24 mouse cellular contexts compared by ENCODE assay signal in the genomic region with DNA sequence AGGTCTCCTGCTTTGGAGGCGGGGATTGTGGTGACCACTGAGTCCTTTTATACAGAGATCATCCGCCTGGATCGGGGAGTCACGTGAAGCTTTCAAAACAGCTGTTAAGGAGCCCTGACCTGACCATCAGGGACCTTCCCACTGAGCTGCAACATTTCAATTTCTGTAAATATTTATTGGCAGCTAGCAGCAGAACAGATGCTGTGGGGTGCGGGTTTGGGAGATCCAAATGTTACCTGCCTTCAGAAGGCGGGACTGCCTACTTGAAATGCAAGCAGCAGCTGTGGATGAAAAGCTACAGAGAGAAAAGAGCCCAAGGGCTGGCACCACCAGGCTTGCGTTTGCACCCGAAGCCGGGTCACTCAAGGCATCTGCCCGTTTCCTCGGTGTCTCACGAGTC. TPM values are rescaled to one million over a fixed set of nuclear protein-coding genes. Genes with fewer than 3 reads are reported as not detected.
DNase-seq lines count a peak whose midpoint lies in the region; ATAC-seq lines count a peak whose summit lies in the region.
"Had no signal": no experiment of that assay in that cellular context is flagged by ENCODE, and none has a peak within 500 bp of the region (broad histone marks: within the 10 kb centered on the region; RNA-seq: fewer than 3 reads in every experiment).

No protein-coding gene starts in this region.

- no peaks in the 10 kb centered on the region for H3K36me3 ChIP-seq in hindbrain, embryonic 16.5 days (ENCODE audit: control insufficient read depth, insufficient read depth, low read length)
- no peaks in the 10 kb centered on the region for H3K36me3 ChIP-seq in hindbrain, embryonic 14.5 days (replicated peaks; ENCODE audit: control insufficient read depth, insufficient read depth)
- H3K36me3 ChIP-seq in midbrain, embryonic 11.5 days (ENCODE audit: control insufficient read depth, insufficient read depth, low read length): no peaks in the 10 kb centered on the region
- H3K36me3 ChIP-seq: embryonic facial prominence, embryonic 12.5 days; hindbrain, embryonic 15.5 days; limb, embryonic 13.5 days had no signal

- no peak overlapping the region for H3K4me2 ChIP-seq in hindbrain, embryonic 16.5 days (ENCODE audit: low read length)
- H3K4me2 ChIP-seq in hindbrain, embryonic 14.5 days (replicated peaks): no peak overlapping the region
- no peak overlapping the region for H3K4me2 ChIP-seq in midbrain, embryonic 11.5 days
- H3K4me2 ChIP-seq: embryonic facial prominence, embryonic 12.5 days; hindbrain, embryonic 15.5 days; limb, embryonic 13.5 days had no signal

- no peak overlapping the region for H3K27ac ChIP-seq in hindbrain, embryonic 16.5 days (ENCODE audit: low read depth, low read length)
- H3K27ac ChIP-seq in hindbrain, embryonic 14.5 days: no peak overlapping the region
- no peak overlapping the region for H3K27ac ChIP-seq in midbrain, embryonic 11.5 days (ENCODE audit: low read depth, low read length)
- H3K27ac ChIP-seq: embryonic facial prominence, embryonic 12.5 days; heart, adult 2 months; hindbrain, embryonic 15.5 days; limb, embryonic 13.5 days; liver, embryonic 14.5 days; stomach, postnatal 0 days had no signal

- WGBS in hindbrain, embryonic 16.5 days: 42% methylated on average over 12 of the region's 12 CpGs
- WGBS in hindbrain, embryonic 14.5 days: 38% methylated on average over 12 of the region's 12 CpGs
- 54% methylated on average over 12 of the region's 12 CpGs for WGBS in midbrain, embryonic 11.5 days

- H3K9ac ChIP-seq in hindbrain, embryonic 16.5 days (ENCODE audit: low read depth, low read length): peak overlapping the region; percentile 31
- H3K9ac ChIP-seq in hindbrain, embryonic 14.5 days: no peak overlapping the region
- no peak overlapping the region for H3K9ac ChIP-seq in midbrain, embryonic 11.5 days (ENCODE audit: low read length)
- H3K9ac ChIP-seq: embryonic facial prominence, embryonic 12.5 days; hindbrain, embryonic 15.5 days; limb, embryonic 13.5 days; liver, embryonic 14.5 days had no signal

- no peak for DNase-seq in hindbrain, embryonic 14.5 days (ENCODE audit: low spot score)
- DNase-seq in layer of hippocampus, adult 8-10 months (ENCODE audit: low spot score in 2 of 2): peak; percentile 30 to 34
- DNase-seq in layer of hippocampus, postnatal 10 days (ENCODE audit: low spot score in 2 of 2): no peak
- DNase-seq in kidney, postnatal 10 days: peak; percentile 23
- peak; percentile 77 for DNase-seq in midbrain, embryonic 11.5 days (ENCODE audit: low spot score, missing footprints)
- no peak for DNase-seq in cerebellum, postnatal 10 days
- no peak for DNase-seq in cerebellum, postnatal 4 days (ENCODE audit: low spot score in 2 of 2)
- DNase-seq: adrenal gland, adult 8-10 months; B cell, adult 2 months; cerebellum, adult 18-20 months; gastrocnemius, postnatal 10 days; heart, adult 2 months; heart, postnatal 10 days; thymus, postnatal 14 days had no signal

- H3K27me3 ChIP-seq in hindbrain, embryonic 16.5 days (replicated peaks; ENCODE audit: control insufficient read depth, insufficient read depth, low read length): no peaks in the 10 kb centered on the region
- no peaks in the 10 kb centered on the region for H3K27me3 ChIP-seq in hindbrain, embryonic 14.5 days (ENCODE audit: control insufficient read depth, insufficient read depth, low read length)
- H3K27me3 ChIP-seq in midbrain, embryonic 11.5 days (ENCODE audit: control insufficient read depth, insufficient read depth, low read length): no peaks in the 10 kb centered on the region
- H3K27me3 ChIP-seq: hindbrain, embryonic 15.5 days had no signal

- peaks cover 7% of the 10 kb centered on the region for H3K4me1 ChIP-seq in hindbrain, embryonic 16.5 days (ENCODE audit: control insufficient read depth, insufficient read depth, low read depth, low read length)
- H3K4me1 ChIP-seq in hindbrain, embryonic 14.5 days (replicated peaks; ENCODE audit: control insufficient read depth, insufficient read depth, low read length): peaks cover 6% of the 10 kb centered on the region; the same call in 1 of the 2 replicates
- H3K4me1 ChIP-seq in midbrain, embryonic 11.5 days (ENCODE audit: control insufficient read depth, insufficient read depth, low read length): no peaks in the 10 kb centered on the region
- H3K4me1 ChIP-seq: embryonic facial prominence, embryonic 12.5 days had no signal

- ATAC-seq in hindbrain, embryonic 16.5 days: no peak
- ATAC-seq in hindbrain, embryonic 14.5 days (ENCODE audit: low FRiP score): no peak
- ATAC-seq in midbrain, embryonic 11.5 days (ENCODE audit: low FRiP score): no peak
- ATAC-seq: intestine, postnatal 0 days had no signal

- no peaks in the 10 kb centered on the region; the same call in 1 of the 2 replicates for H3K9me3 ChIP-seq in hindbrain, embryonic 16.5 days (ENCODE audit: control insufficient read depth, low read length)
- H3K9me3 ChIP-seq in hindbrain, embryonic 14.5 days (ENCODE audit: control insufficient read depth, low read length): no peaks in the 10 kb centered on the region
- H3K9me3 ChIP-seq in midbrain, embryonic 11.5 days (ENCODE audit: control insufficient read depth, low read length): no peaks in the 10 kb centered on the region
- H3K9me3 ChIP-seq: embryonic facial prominence, embryonic 12.5 days; hindbrain, embryonic 15.5 days; limb, embryonic 13.5 days had no signal

- H3K4me3 ChIP-seq in hindbrain, embryonic 16.5 days (ENCODE audit: low read length): no peak overlapping the region
- no peak overlapping the region for H3K4me3 ChIP-seq in hindbrain, embryonic 14.5 days (replicated peaks; ENCODE audit: low read length)
- no peak overlapping the region for H3K4me3 ChIP-seq in midbrain, embryonic 11.5 days (ENCODE audit: low read depth, low read length)
- H3K4me3 ChIP-seq: embryonic facial prominence, embryonic 12.5 days; heart, adult 2 months; hindbrain, embryonic 15.5 days; limb, embryonic 13.5 days had no signal

RNA-seq across cellular contexts. Expression of a gene that starts 21.4 kb away (rescaled TPM):
- not detected in 2 replicates for polyA plus RNA-seq in hindbrain, embryonic 16.5 days (2015; fragmentation: Nextera tagmentation; extraction: Ambion mirVana)
- not detected in 2 replicates for polyA plus RNA-seq in hindbrain, embryonic 14.5 days (2014; fragmentation: Nextera tagmentation; extraction: Ambion mirVana)
- under 1 TPM in 3 of 4 experiments, not detected in 1; 0.18 to 0.25 (median 0.20) TPM for total RNA-seq in layer of hippocampus, adult 8-10 months (2022)
- under 1 TPM in 1 of 2 experiments, not detected in 1; 0.16 TPM for total RNA-seq in layer of hippocampus, postnatal 10 days (2021)
- not detected in 2 replicates for polyA plus RNA-seq in midbrain, embryonic 11.5 days (2014; fragmentation: Nextera tagmentation; extraction: Ambion mirVana)
- total RNA-seq: adrenal gland, adult 8-10 months; common myeloid progenitor, adult 5-6 weeks; gastrocnemius, postnatal 10 days; heart, adult 2 months; heart, postnatal 10 days; neutrophil, adult 5-6 weeks had no signal
- polyA plus RNA-seq: embryonic facial prominence, embryonic 12.5 days; hindbrain, embryonic 15.5 days; intestine, postnatal 0 days; limb, embryonic 13.5 days; liver, embryonic 14.5 days; lung, embryonic 16.5 days; stomach, postnatal 0 days had no signal

RNA-seq across cellular contexts. Expression of a gene that starts 36.1 kb away (rescaled TPM):
- 83.1 and 85.0 TPM in 2 replicates for polyA plus RNA-seq in hindbrain, embryonic 16.5 days (2015; fragmentation: Nextera tagmentation; extraction: Ambion mirVana)
- 73.9 and 83.9 TPM in 2 replicates for polyA plus RNA-seq in hindbrain, embryonic 14.5 days (2014; fragmentation: Nextera tagmentation; extraction: Ambion mirVana)
- 100 to 1,000 TPM; 116 to 129 (median 123) TPM for total RNA-seq in layer of hippocampus, adult 8-10 months (2022)
- 100 to 1,000 TPM in 1 of 2 experiments, 10 to 100 TPM in 1; 94.1 to 100 TPM for total RNA-seq in layer of hippocampus, postnatal 10 days (2021)
- polyA plus RNA-seq in midbrain, embryonic 11.5 days (2014; fragmentation: Nextera tagmentation; extraction: Ambion mirVana): 22.4 and 23.0 TPM in 2 replicates
- total RNA-seq: common myeloid progenitor, adult 5-6 weeks; neutrophil, adult 5-6 weeks had no signal

Comparison
In these comparisons a context has a peak if more than half of its experiments do, and no peak if none do; other contexts are left out.
1. DNase-seq: peak in layer of hippocampus, adult 8-10 months (2 of 2), kidney, postnatal 10 days (single experiment) and midbrain, embryonic 11.5 days (single experiment); none in hindbrain, embryonic 14.5 days (single experiment), layer of hippocampus, postnatal 10 days (0 of 2), cerebellum, postnatal 10 days (0 of 2) and cerebellum, postnatal 4 days (0 of 2).